Mouse (Mus musculus) hindbrain, embryonic 14.5 days (tissue): ENCODE results near the gene Acsm4. TPM values are rescaled to one million over a fixed set of nuclear protein-coding genes. Genes with fewer than 3 reads are reported as not detected.

ENCODE experiments used
- ATAC-seq: fragments of 200-750 bp; cut with Nextera tagmentation; 2 replicates; pipeline ENCODE4 v1.8.0; 2017; ENCODE audit warnings: moderate number of reproducible peaks, mild to moderate bottlenecking, moderate TSS enrichment, moderate library complexity; ENCODE audit not compliant: low FRiP score
- DNase-seq: peaks from one replicate; pipeline ENCODE4 v3.0.0-alpha.2; 2015; ENCODE audit warnings: low spot score
- H3K27ac ChIP-seq: fragments of 300-500 bp; sonication (generic); 2 replicates; pipeline ENCODE4 v1.5.1; 2014; ENCODE audit warnings: mild to moderate bottlenecking, moderate library complexity
- H3K27me3 ChIP-seq: fragments of 300-500 bp; sonication (generic); 2 replicates; pipeline ENCODE4 v1.6.1; 2014; ENCODE audit warnings: mild to moderate bottlenecking, low read length, mixed read lengths; ENCODE audit not compliant: control insufficient read depth, insufficient read depth
- H3K36me3 ChIP-seq: fragments of 300-500 bp; sonication (generic); replicated peaks from 2 replicates; pipeline ENCODE4 v1.6.1; 2014; ENCODE audit not compliant: control insufficient read depth, insufficient read depth
- H3K4me1 ChIP-seq: fragments of 300-500 bp; sonication (generic); replicated peaks from 2 replicates; pipeline ENCODE4 v1.6.1; 2014; ENCODE audit warnings: antibody characterized with exemption, low read length, mixed read lengths; ENCODE audit not compliant: control insufficient read depth, insufficient read depth
- H3K4me2 ChIP-seq: fragments of 300-500 bp; sonication (generic); replicated peaks from 2 replicates; pipeline ENCODE4 v1.6.1; 2014; ENCODE audit warnings: mild to moderate bottlenecking, moderate library complexity
- H3K4me3 ChIP-seq: fragments of 300-500 bp; sonication (generic); replicated peaks from 2 replicates; pipeline ENCODE4 v1.5.1; 2014; ENCODE audit warnings: mild to moderate bottlenecking, low read length
- H3K9ac ChIP-seq: fragments of 300-500 bp; sonication (generic); 2 replicates; pipeline ENCODE4 v1.6.1; 2014
- H3K9me3 ChIP-seq: fragments of 300-500 bp; sonication (generic); 2 replicates; pipeline ENCODE4 v1.6.1; 2016; ENCODE audit warnings: low read length; ENCODE audit not compliant: control insufficient read depth
- WGBS: fragments of 180-500 bp; shearing (Covaris S2); extraction: QIAGEN DNeasy Blood & Tissue Kit; methylation state at CpG from one replicate; pipeline ENCODE4 v1.1.7; 2014; 5-methylcytosine and 5-hydroxymethylcytosine counted together
- polyA plus RNA-seq: library from polyadenylated mRNA; unstranded; fragments of >200 nt; fragmentation: Nextera tagmentation; extraction: Ambion mirVana; gene quantifications from 2 replicates; pipeline ENCODE4 v1.2.1, GENCODE M21; 2014

Gene Acsm4
- polyA plus RNA-seq, 1 experiment from 2014 or later, result not detected

DNA sequence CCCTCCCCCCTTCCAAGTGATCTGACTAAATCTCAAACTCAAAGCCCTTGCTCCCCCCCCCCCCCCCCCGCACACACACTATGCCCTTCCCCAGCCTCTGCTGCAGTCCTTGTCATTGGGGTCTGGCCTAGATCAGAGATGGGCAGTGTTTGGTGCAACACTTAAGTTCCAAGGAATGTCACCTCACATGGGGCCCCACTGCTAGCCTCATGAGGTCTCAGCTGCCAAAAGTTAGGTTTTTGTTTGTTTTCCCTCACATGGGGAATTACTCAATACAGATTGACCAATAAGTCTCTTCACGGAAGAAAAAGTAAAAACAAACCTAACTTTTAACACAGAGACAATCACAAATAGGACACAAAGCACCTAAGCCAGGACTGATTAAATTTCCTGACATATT, 58.9 kb downstream of the Acsm4 start:
- Histone ChIP-seq H3K4me2 (no peak overlapping the region), H3K9me3 (no peaks in the 10 kb centered on the region), H3K4me3 (no peak overlapping the region), H3K4me1 (0 out of 2 replicates have a peak, but pooled peaks cover 3% of the 10 kb centered on the region), H3K36me3 (no peaks in the 10 kb centered on the region), H3K9ac (no peak overlapping the region), H3K27ac (no peak overlapping the region), H3K27me3 (no peaks in the 10 kb centered on the region)
- ATAC-seq (no peak), DNase-seq (no peak)
- WGBS, result 78% methylated on average over 1 of the region's 2 CpGs

DNA sequence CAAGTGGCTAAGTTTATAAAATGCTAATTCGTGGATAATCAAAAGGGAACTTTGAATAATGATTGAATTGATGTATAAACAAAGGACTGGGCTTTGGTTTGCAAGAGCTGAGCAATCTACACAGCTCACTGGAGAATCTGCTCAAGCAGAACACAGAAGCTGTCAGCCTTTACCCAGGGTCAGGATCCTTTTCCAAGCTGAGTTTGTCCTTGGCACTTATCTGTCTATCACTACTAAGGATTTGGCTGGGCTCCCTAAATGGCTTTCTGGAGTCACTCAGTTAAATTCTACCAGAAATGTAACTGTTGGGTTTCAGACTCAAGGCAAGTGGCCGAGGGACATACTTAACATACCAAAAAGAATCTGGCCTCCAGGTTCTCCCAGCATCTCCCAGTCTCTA, 60.1 kb downstream of the Acsm4 start:
- WGBS, result 57% methylated on average over 2 of the region's 2 CpGs
- Histone ChIP-seq H3K4me2 (no peak overlapping the region), H3K4me3 (no peak overlapping the region), H3K27ac (no peak overlapping the region), H3K9ac (no peak overlapping the region), H3K36me3 (no peaks in the 10 kb centered on the region), H3K9me3 (no peaks in the 10 kb centered on the region), H3K4me1 (no peaks in the 10 kb centered on the region), H3K27me3 (no peaks in the 10 kb centered on the region)
- ATAC-seq (no peak), DNase-seq (no peak)

DNA sequence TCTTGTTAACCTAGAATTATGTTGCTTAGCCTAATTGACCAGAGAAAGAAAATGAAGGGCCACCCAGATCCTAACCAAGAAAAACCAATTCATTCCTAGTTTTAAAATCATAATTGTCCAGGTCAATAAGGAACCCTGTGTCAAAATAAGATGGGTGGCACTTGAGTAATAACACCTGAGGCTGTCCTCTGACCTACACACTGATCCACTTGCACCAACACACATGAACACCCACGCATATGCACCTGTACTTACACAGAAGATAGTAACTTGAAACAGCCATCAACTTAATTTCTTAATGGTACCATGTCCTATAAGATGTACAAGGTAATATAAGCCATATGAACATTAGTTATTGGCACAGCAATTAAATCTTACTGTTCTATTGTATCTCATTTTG, 63.9 kb downstream of the Acsm4 start:
- no peak overlapping the region for H3K27ac ChIP-seq
- H3K4me3 ChIP-seq, result no peak overlapping the region
- H3K27me3 ChIP-seq, result no peaks in the 10 kb centered on the region
- H3K4me1 ChIP-seq, result no peaks in the 10 kb centered on the region
- ATAC-seq, result no peak
- no peak overlapping the region for H3K9ac ChIP-seq
- no peaks in the 10 kb centered on the region for H3K36me3 ChIP-seq
- no peak overlapping the region for H3K4me2 ChIP-seq
- H3K9me3 ChIP-seq, result no peaks in the 10 kb centered on the region
- no peak for DNase-seq
- 88% methylated on average over 1 of the region's 1 CpGs for WGBS

DNA sequence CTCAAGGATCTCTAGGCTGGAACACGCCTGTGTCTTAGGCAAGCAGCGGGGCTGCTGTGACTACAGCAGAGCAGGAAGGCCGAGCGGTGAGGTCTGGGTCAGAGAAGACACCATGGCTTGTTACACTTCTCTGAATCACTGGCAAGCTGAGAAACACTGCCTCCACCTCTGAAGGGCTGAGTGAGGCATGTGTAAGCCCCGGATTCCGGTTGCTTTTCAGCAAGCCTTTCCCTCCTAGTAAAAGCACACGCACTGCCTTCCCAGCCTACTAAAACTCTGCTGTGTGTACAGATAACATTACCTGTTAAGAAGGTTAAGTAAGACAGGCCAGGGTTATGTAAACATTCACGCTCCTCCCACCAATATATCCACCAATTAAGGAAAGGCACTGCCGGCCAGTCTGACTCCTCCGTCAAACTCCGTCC, 70.7 kb downstream of the Acsm4 start, which contains the start of gene Acsm3:
TSS of gene Acsm3 (plus strand) at position 397 of the 425 bp plus-strand sequence.
- DNase-seq (no peak), ATAC-seq (no peak)
- Histone ChIP-seq H3K27ac (no peak within 1 kb of the TSS), H3K4me1 (no peaks in the 10 kb centered on the region), H3K4me2 (no peak within 1 kb of the TSS), H3K9ac (no peak within 1 kb of the TSS), H3K9me3 (no peaks in the 10 kb centered on the region), H3K4me3 (no peak within 1 kb of the TSS), H3K36me3 (no peaks in the 10 kb centered on the region), H3K27me3 (no peaks in the 10 kb centered on the region)
- 93% methylated on average over 11 of the region's 11 CpGs for WGBS

DNA sequence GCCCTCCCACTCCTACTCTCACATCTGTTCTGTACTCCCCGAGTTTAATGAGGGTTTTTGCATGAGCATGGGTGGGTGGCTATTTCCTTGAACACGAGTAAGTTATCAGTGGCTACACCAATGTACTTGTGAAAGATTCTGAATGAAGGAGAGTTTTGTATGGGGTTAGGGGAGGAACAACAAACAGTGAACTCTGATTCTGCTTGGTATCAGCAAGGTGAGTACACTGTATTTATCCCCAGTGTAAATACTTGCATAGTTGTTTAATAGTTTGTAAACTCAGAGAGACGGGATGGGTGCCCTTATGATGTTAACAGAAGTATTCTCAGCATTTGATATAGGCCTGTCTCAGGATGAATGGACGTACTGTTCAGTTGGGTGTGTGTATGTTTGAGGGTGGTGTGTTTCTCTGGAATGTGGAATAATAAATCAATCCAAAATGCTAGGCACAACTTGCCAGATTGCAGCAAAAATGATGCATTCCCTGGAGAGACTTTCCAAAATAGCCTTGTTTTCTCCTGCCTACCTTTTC, 72.4 kb downstream of the Acsm4 start:
- no peaks in the 10 kb centered on the region for H3K36me3 ChIP-seq
- DNase-seq (no peak), ATAC-seq (no peak)
- no peak overlapping the region for H3K4me2 ChIP-seq
- no peaks in the 10 kb centered on the region for H3K27me3 ChIP-seq
- H3K4me3 ChIP-seq, result no peak overlapping the region
- no peak overlapping the region for H3K9ac ChIP-seq
- no peak overlapping the region for H3K27ac ChIP-seq
- H3K9me3 ChIP-seq, result no peaks in the 10 kb centered on the region
- 73% methylated on average over 4 of the region's 4 CpGs for WGBS
- H3K4me1 ChIP-seq, result no peaks in the 10 kb centered on the region

Other genes starting within 250 kb of the Acsm4 start
- gene Gp2, start 230.7 kb upstream of the Acsm4 start, polyA plus RNA-seq, result not detected in 2 replicates
- gene Umod, start 210.7 kb upstream of the Acsm4 start, polyA plus RNA-seq, result not detected in 2 replicates
- not detected in 2 replicates for gene Acsm5, start 170.6 kb upstream of the Acsm4 start, polyA plus RNA-seq
- gene Pdilt, start 166.5 kb upstream of the Acsm4 start, polyA plus RNA-seq, result 0.39 TPM in 1 of 2 replicates, not detected in the other
- gene Acsm2, start 135.7 kb upstream of the Acsm4 start, polyA plus RNA-seq, result not detected in 2 replicates
- not detected in 2 replicates for gene Acsm1, start 83.0 kb upstream of the Acsm4 start, polyA plus RNA-seq
- 76.7 and 87.9 TPM in 2 replicates for gene Thumpd1, start 30.8 kb downstream of the Acsm4 start, polyA plus RNA-seq
- 0.18 TPM in 1 of 2 replicates, not detected in the other for gene Acsm3, start 70.9 kb downstream of the Acsm4 start, polyA plus RNA-seq
- gene Rexo5, start 104.0 kb downstream of the Acsm4 start, polyA plus RNA-seq, result 9.1 and 10.1 TPM in 2 replicates
- gene Eri2, start 104.0 kb downstream of the Acsm4 start, polyA plus RNA-seq, result 16.6 and 20.7 TPM in 2 replicates
- 17.5 and 18.7 TPM in 2 replicates for gene Lyrm1, start 205.8 kb downstream of the Acsm4 start, polyA plus RNA-seq
- gene Dcun1d3, start 206.3 kb downstream of the Acsm4 start, polyA plus RNA-seq, result 11.3 and 13.0 TPM in 2 replicates